Mouse (Mus musculus): Measurements from ENCODE around the gene Pex14.

DNA sequence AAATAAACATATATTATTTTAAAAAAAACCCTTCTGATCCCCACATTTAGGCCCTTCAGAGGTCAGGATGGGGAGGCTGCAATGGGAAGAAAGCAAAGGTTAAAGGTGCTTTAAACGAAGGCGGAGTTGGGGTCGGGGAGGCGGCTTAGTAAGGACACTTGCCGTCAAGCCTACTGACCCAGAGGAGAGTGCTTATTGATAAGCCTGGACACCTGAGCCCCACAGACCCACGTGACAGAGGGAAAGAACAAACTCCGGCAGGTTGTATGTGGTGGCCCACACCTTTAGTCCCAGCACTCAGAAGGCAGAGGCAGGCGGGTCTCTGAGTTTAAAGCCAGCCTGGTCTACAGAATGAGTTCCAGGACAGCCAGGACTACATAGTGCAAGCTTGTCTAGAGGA, 19.6 kb downstream of the Pex14 start:
- TF ChIP-seq CTCF (conservative IDR thresholded peaks at IDR 0.05; ENCODE audit: low read length) (no peak), NANOG (IDR thresholded peaks at IDR 0.05; ENCODE audit: borderline replicate concordance, low read length) (no peak), POU5F1 (IDR thresholded peaks at IDR 0.05; ENCODE audit: borderline replicate concordance, low read length) (no peak)
